Mouse (Mus musculus) thymus, postnatal 25 days (tissue): ENCODE results near the gene Il17rd.

Experiments used
- DNase-seq: peaks from one replicate; pipeline ENCODE4 v3.0.0; 2022

Il17rd gene

GRCm38 (mm10) chr14:27048231-27048956 is 9.7 kb downstream of the Il17rd start:
- DNase-seq = no peak

GRCm38 (mm10) chr14:27050043-27050442 is 11.3 kb downstream of the Il17rd start:
- no peak for DNase-seq

GRCm38 (mm10) chr14:27050560-27051510 is 12.1 kb downstream of the Il17rd start:
- no peak for DNase-seq

- DNase-seq = no peak
Observed at GRCm38 (mm10) chr14:27051511-27051895, 12.8 kb downstream of the Il17rd start.

GRCm38 (mm10) chr14:27058535-27059223 is 19.9 kb downstream of the Il17rd start:
- DNase-seq = no peak

- DNase-seq = no peak
Observed at GRCm38 (mm10) chr14:27059224-27059558, 20.4 kb downstream of the Il17rd start.

GRCm38 (mm10) chr14:27063338-27063737 is 24.6 kb downstream of the Il17rd start:
- DNase-seq = no peak

GRCm38 (mm10) chr14:27066171-27066929 is 27.6 kb downstream of the Il17rd start:
- DNase-seq = no peak

GRCm38 (mm10) chr14:27067866-27068271 is 29.1 kb downstream of the Il17rd start:
- no peak for DNase-seq

- DNase-seq = no peak
Observed at GRCm38 (mm10) chr14:27069434-27070097, 30.8 kb downstream of the Il17rd start.

- DNase-seq = no peak
Observed at GRCm38 (mm10) chr14:27070128-27070527, 31.4 kb downstream of the Il17rd start.

- no peak for DNase-seq
Observed at GRCm38 (mm10) chr14:27070758-27071157, 32.0 kb downstream of the Il17rd start.

GRCm38 (mm10) chr14:27071985-27072384 is 33.2 kb downstream of the Il17rd start:
- no peak for DNase-seq

GRCm38 (mm10) chr14:27075084-27075483 is 36.3 kb downstream of the Il17rd start:
- no peak for DNase-seq

- DNase-seq = no peak
Observed at GRCm38 (mm10) chr14:27075909-27076521, 37.3 kb downstream of the Il17rd start.

- no peak for DNase-seq
Observed at GRCm38 (mm10) chr14:27076522-27076920, 37.8 kb downstream of the Il17rd start.

GRCm38 (mm10) chr14:27081536-27082275 is 43.0 kb downstream of the Il17rd start:
- DNase-seq = no peak

GRCm38 (mm10) chr14:27085471-27085870 is 46.7 kb downstream of the Il17rd start:
- no peak for DNase-seq

- DNase-seq = no peak
Observed at GRCm38 (mm10) chr14:27085999-27086398, 47.3 kb downstream of the Il17rd start.

- DNase-seq = no peak
Observed at GRCm38 (mm10) chr14:27094247-27094646, 55.5 kb downstream of the Il17rd start.

- no peak for DNase-seq
Observed at GRCm38 (mm10) chr14:27096133-27096532, 57.4 kb downstream of the Il17rd start.
